Mouse (Mus musculus) stomach, postnatal 0 days (tissue): ENCODE measurements at regions not wholly inside any gene's neighbourhood (a gene's known extent, or its start where the extent isn't known, plus 50 kb on each side); places are given as distances from the start of the nearest gene placed in this dataset.

ENCODE experiments used
- CTCF ChIP-seq: IDR thresholded peaks from 2 replicates; pipeline ENCODE4 v1.5.1; 2016; ENCODE audit warnings: antibody characterized with exemption, low read depth, mild to moderate bottlenecking, moderate library complexity
- EP300 ChIP-seq: optimal IDR thresholded peaks from 2 replicates; pipeline ENCODE3; 2016; ENCODE audit warnings: antibody characterized with exemption

DNA sequence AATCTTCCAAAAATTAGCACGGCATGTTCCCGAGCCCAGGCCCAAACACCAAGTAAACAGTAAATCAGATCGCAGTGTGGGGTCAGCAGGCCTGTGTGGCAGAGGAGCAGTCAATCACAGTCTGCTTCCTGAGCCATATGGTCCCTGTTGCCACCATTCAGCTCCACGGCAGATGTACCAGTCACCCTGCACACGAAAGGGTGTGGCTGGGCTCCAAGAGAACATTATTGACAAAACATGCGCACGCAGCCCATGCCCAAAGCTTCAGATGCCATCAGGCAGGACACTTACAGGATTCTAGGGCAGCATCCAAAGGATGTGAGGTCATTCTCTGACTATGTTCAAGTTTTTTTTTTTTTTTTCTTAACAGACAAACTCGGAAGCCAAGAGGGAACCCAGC, 126.6 kb downstream of the Rybp start:
- no peak for TF ChIP-seq CTCF
- TF ChIP-seq EP300, result no peak
